Mouse (Mus musculus): Measurements from ENCODE around the gene Cables2. TPM values are rescaled to one million over a fixed set of nuclear protein-coding genes. Genes with fewer than 3 reads are reported as not detected.
"Not testable (repeated sequence)": the region's sequence is repeated elsewhere in the genome, so short reads cannot be mapped to it uniquely, and the experiment has no call there.

Cables2 gene
- polyA plus RNA-seq, 1 experiment from 2014 or later, result 12.4 TPM

DNA sequence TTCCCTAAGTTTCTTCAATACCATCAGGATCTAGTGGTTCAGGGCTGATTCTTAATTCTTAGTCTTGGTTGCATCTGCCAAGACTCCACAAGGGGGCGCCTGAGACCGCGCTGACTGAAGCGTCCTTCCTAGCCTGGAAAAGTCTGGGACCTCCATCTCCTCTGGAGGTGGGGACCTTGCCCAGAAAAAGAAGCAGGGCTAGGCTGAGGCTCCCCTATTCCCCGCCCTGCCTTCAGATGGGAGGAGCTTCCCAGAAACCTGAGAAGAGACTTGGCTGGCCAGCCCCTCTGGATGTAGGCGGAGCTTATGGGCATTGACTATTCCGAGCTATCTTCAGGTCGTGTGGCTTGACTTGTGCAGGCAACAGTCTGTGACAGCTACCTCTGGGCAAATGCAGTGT, 2.5 kb upstream of the Cables2 start:
- Histone ChIP-seq H3K36me3 (peaks cover 6% of the 10 kb centered on the region; the same call in 1 of the 2 replicates), H3K4me1 (peaks cover 63% of the 10 kb centered on the region), H3K4me3 (peak overlapping the region; percentile 35), H3K27ac (peak overlapping the region; percentile 71), H3K9me3 (no peaks in the 10 kb centered on the region), H3K27me3 (ENCODE audit: insufficient read depth, poor library complexity, severe bottlenecking) (peaks cover 12% of the 10 kb centered on the region)
- peak; percentile 97 for DNase-seq (ENCODE audit: low spot score)
- WGBS, result 1% methylated on average over 8 of the region's 8 CpGs

GRCm38 (mm10) chr2:180274523-180274922, 1.2 kb upstream of the Cables2 start:
- Histone ChIP-seq H3K4me1 (peaks cover 76% of the 10 kb centered on the region), H3K4me3 (no peak overlapping the region), H3K36me3 (peaks cover 19% of the 10 kb centered on the region), H3K27me3 (ENCODE audit: insufficient read depth, poor library complexity, severe bottlenecking) (peaks cover 9% of the 10 kb centered on the region), H3K27ac (peak overlapping the region; percentile 38; the same call in 1 of the 2 replicates), H3K9me3 (no peaks in the 10 kb centered on the region)
- 87% methylated on average over 2 of the region's 2 CpGs for WGBS
- DNase-seq (ENCODE audit: low spot score), result no peak

- under 1% methylated on average over 37 of the region's 37 CpGs for WGBS
Measured at GRCm38 (mm10) chr2:180272884-180273321, 393 bp downstream of the Cables2 start.

DNA sequence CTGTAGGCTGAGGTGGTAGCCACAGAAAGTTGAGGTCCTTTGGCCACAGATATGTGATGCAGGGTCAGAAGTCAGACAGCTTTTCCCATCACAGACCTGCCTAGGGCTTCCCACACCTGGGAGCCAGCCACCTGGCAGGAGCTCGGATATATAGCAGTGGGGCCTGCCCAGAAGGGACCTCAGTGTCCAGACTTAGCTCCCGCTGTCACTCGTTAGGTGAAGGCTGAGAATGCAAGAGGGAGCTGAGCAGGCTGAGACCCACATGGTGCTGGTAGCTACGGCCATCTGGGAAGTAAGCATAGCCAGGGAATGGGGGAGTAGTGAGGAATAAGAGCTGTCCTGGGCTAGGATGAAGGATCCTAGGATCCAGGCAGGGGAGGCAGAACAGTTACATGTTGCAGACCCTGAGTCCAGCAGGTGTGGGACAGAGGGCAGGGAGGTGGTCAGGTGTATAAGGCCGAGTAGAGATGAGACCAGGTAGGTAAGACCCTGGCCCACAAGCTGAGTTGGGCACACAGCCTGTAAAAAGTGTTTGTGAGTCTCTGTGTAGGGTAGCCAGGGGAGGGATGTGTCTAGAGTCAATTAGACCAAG, 1.4 kb downstream of the Cables2 start:
- Histone ChIP-seq H3K4me3 (peak overlapping the region; percentile 92), H3K27me3 (ENCODE audit: insufficient read depth, poor library complexity, severe bottlenecking) (peaks cover 4% of the 10 kb centered on the region), H3K27ac (0 out of 2 replicates have a peak overlapping the region, but pooled peaks have one; percentile 23), H3K9me3 (no peaks in the 10 kb centered on the region), H3K36me3 (peaks cover 38% of the 10 kb centered on the region), H3K4me1 (peaks cover 59% of the 10 kb centered on the region)
- no peak for DNase-seq (ENCODE audit: low spot score)
- 69% methylated on average over 5 of the region's 5 CpGs for WGBS

More at GRCm38 (mm10) chr2:180272884-180273321, 393 bp downstream of the Cables2 start:
- Histone ChIP-seq H3K27me3 (ENCODE audit: insufficient read depth, poor library complexity, severe bottlenecking) (peaks cover 4% of the 10 kb centered on the region), H3K27ac (peak overlapping the region; percentile 95), H3K36me3 (peaks cover 32% of the 10 kb centered on the region), H3K9me3 (no peaks in the 10 kb centered on the region), H3K4me3 (peak overlapping the region; percentile 92), H3K4me1 (peaks cover 69% of the 10 kb centered on the region)
- peak; percentile 82 for DNase-seq (ENCODE audit: low spot score)

DNA sequence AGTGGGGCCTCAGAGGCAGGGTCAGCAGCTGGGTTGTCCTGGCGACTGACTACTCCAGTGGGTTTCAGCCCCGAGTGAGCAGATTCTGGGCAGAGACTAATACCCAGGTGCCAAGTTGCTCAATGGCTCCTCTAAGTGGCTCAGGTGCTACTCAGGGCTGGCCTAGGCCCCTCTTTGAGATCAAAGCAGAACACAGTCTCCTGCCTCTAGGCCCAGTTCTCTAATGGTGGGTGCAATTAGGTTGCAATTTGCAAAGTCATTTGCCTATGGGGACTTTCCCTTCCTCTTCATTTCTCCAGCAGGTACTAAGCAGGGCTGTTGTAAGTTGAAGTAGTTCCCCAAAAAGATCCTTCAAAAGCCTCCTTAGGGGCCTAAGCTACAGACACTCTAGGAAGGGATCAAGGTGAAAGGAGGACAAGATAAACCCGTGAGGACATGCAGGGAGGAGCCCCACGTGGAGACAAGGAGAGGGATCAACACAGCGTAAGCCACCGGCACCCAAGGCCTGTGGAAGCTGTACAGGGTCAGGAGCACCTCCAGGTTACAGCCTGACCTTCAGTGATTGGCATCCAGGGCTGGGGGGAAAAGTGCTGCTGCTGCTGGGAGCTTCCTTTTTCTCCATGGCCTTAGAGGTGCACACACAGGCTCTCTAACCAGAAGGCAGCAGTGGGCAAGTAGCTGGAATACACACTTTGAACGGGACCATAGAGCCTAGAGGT, 2.6 kb downstream of the Cables2 start:
- Histone ChIP-seq H3K9me3 (no peaks in the 10 kb centered on the region), H3K36me3 (peaks cover 50% of the 10 kb centered on the region), H3K4me1 (peaks cover 47% of the 10 kb centered on the region), H3K27me3 (ENCODE audit: insufficient read depth, poor library complexity, severe bottlenecking) (peaks cover 4% of the 10 kb centered on the region), H3K4me3 (no peak overlapping the region), H3K27ac (peak overlapping the region; percentile 63; the same call in 1 of the 2 replicates)
- no peak for DNase-seq (ENCODE audit: low spot score)
- 68% methylated on average over 7 of the region's 7 CpGs for WGBS

DNA sequence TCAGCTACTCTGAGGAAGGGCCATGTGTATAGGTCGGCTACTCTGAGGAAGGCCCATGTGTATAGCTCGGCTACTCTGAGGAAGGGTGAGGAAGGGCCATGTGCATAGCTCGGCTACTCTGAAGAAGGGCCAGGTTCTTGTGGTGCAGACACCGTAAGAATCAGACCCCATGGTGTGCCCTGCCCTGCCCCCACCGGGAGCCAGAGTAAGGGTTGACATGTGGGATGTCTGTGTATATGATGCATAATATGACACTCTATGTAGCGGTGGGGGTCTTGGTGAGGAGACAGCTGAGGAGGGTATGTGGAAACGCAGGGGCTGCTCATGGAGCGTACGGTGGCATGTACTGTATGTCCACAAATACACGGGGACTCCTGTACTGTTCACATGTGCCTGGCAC, 4.0 kb downstream of the Cables2 start:
- peaks cover 57% of the 10 kb centered on the region for H3K36me3 ChIP-seq
- H3K4me1 ChIP-seq, result peaks cover 42% of the 10 kb centered on the region
- no peaks in the 10 kb centered on the region for H3K9me3 ChIP-seq
- no peaks in the 10 kb centered on the region for H3K27me3 ChIP-seq (ENCODE audit: insufficient read depth, poor library complexity, severe bottlenecking)
- no peak overlapping the region; the same call in 1 of the 2 replicates for H3K27ac ChIP-seq
- DNase-seq (ENCODE audit: low spot score), result no peak
- WGBS, result 91% methylated on average over 10 of the region's 10 CpGs
- H3K4me3 ChIP-seq, result no peak overlapping the region

GRCm38 (mm10) chr2:180267955-180268354, 5.3 kb downstream of the Cables2 start:
- Histone ChIP-seq H3K27me3 (ENCODE audit: insufficient read depth, poor library complexity, severe bottlenecking) (no peaks in the 10 kb centered on the region), H3K27ac (no peak overlapping the region), H3K4me3 (no peak overlapping the region), H3K4me1 (peaks cover 35% of the 10 kb centered on the region), H3K9me3 (no peaks in the 10 kb centered on the region), H3K36me3 (peaks cover 71% of the 10 kb centered on the region)
- no peak for DNase-seq (ENCODE audit: low spot score)
- 66% methylated on average over 2 of the region's 2 CpGs for WGBS

- Histone ChIP-seq H3K9me3 (no peaks in the 10 kb centered on the region), H3K27me3 (ENCODE audit: insufficient read depth, poor library complexity, severe bottlenecking) (no peaks in the 10 kb centered on the region), H3K4me3 (no peak overlapping the region), H3K36me3 (peaks cover 86% of the 10 kb centered on the region), H3K4me1 (peaks cover 22% of the 10 kb centered on the region), H3K27ac (no peak overlapping the region)
- WGBS, result 84% methylated on average over 10 of the region's 10 CpGs
- DNase-seq (ENCODE audit: low spot score), result no peak
Measured at GRCm38 (mm10) chr2:180262891-180263290, 10.4 kb downstream of the Cables2 start.

DNA sequence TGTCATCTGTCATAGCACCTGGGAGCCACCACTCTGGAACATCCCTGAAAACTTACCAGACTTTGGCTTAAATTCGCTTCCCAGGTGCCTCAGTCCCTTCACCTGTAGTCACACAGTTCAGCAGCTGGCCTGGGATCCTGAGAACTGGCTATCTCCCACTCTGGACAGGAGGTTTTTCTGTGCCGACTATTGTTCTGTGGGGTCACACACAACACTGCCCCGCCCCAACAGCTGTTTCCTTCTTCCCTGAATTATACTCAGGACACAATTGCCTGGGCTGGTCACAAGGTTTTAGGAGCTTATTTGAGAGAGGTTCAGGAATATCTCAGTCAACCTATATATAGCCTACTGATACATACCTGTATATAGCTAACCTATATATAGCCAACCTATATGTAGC, 10.9 kb downstream of the Cables2 start:
- no peak for DNase-seq (ENCODE audit: low spot score)
- Histone ChIP-seq H3K4me3 (no peak overlapping the region), H3K27me3 (ENCODE audit: insufficient read depth, poor library complexity, severe bottlenecking) (no peaks in the 10 kb centered on the region), H3K36me3 (peaks cover 86% of the 10 kb centered on the region), H3K4me1 (peaks cover 22% of the 10 kb centered on the region), H3K9me3 (no peaks in the 10 kb centered on the region), H3K27ac (no peak overlapping the region)
- 69% methylated on average over 3 of the region's 3 CpGs for WGBS

DNA sequence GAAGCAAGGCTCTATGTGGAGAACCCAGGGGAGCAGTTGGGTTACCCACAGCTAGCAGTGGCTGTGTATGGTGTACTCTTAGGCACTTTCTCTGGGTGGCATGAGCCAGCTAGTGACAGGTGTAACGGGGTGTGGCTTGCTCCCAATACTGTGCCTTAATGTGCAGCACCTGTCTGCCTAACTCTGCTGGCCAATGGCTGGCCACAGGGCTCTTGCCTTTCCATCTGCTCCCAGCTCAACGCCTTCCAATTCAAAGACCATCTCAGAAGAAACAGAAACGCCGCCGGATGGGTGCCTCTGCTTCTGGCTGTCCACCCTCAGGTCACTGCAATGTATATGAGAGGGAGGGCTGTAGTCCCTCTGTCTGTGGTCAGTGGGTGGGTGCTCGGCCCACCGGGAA, 11.4 kb downstream of the Cables2 start:
- peaks cover 22% of the 10 kb centered on the region for H3K4me1 ChIP-seq
- 86% methylated on average over 7 of the region's 7 CpGs for WGBS
- H3K4me3 ChIP-seq, result no peak overlapping the region
- no peaks in the 10 kb centered on the region for H3K27me3 ChIP-seq (ENCODE audit: insufficient read depth, poor library complexity, severe bottlenecking)
- no peak for DNase-seq (ENCODE audit: low spot score)
- peaks cover 81% of the 10 kb centered on the region for H3K36me3 ChIP-seq
- H3K27ac ChIP-seq, result no peak overlapping the region
- H3K9me3 ChIP-seq, result no peaks in the 10 kb centered on the region

GRCm38 (mm10) chr2:180260610-180261480, 12.5 kb downstream of the Cables2 start:
- no peaks in the 10 kb centered on the region for H3K9me3 ChIP-seq
- WGBS, result 64% methylated on average over 8 of the region's 8 CpGs
- no peak for DNase-seq (ENCODE audit: low spot score)
- H3K4me1 ChIP-seq, result peaks cover 31% of the 10 kb centered on the region
- H3K36me3 ChIP-seq, result peaks cover 71% of the 10 kb centered on the region
- H3K4me3 ChIP-seq, result no peak overlapping the region
- 0 out of 2 replicates have a peak overlapping the region, but pooled peaks have one; percentile 17 for H3K27ac ChIP-seq
- H3K27me3 ChIP-seq (ENCODE audit: insufficient read depth, poor library complexity, severe bottlenecking), result no peaks in the 10 kb centered on the region

GRCm38 (mm10) chr2:180259826-180260609, 13.3 kb downstream of the Cables2 start:
- DNase-seq (ENCODE audit: low spot score); H3K9me3 ChIP-seq; H3K27ac ChIP-seq; H3K4me3 ChIP-seq; H3K27me3 ChIP-seq (ENCODE audit: insufficient read depth, poor library complexity, severe bottlenecking): not testable (repeated sequence)
- H3K4me1 ChIP-seq, result peaks cover 33% of the 10 kb centered on the region
- H3K36me3 ChIP-seq, result peaks cover 67% of the 10 kb centered on the region
- WGBS, result 77% methylated on average over 17 of the region's 17 CpGs
